Mouse (Mus musculus): ENCODE results near the gene Olfr171.
"Not testable (repeated sequence)": the region's sequence is repeated elsewhere in the genome, so short reads cannot be mapped to it uniquely, and the experiment has no call there.

Olfr171 gene

DNA sequence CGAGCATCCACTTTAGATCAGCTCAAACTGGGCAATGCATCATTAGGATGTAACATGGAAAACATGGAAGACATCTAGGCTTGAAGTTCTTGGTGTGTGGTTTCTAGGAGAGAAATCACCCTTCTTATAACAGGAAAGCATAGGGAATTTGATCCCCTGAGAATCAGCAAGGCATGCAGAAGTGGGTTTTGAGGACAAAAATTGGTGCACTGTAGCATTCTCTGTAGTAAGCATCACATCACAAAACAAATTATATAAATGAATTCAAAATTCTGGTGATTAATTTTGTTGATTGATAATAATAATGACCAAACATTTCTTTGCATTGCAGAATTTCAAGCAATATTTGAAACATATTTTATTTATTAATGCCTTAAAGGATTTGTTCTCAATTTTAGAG, at the start of gene Olfr171:
TSS of gene Olfr171 (minus strand) at position 101 of the 400 bp plus-strand sequence.
- CTCF ChIA-PET, result interaction anchor here (0.5 kb wide), 1 partner anchor 111 kb away, joined by 4 read pairs; no protein-coding TSS in a partner anchor

DNA sequence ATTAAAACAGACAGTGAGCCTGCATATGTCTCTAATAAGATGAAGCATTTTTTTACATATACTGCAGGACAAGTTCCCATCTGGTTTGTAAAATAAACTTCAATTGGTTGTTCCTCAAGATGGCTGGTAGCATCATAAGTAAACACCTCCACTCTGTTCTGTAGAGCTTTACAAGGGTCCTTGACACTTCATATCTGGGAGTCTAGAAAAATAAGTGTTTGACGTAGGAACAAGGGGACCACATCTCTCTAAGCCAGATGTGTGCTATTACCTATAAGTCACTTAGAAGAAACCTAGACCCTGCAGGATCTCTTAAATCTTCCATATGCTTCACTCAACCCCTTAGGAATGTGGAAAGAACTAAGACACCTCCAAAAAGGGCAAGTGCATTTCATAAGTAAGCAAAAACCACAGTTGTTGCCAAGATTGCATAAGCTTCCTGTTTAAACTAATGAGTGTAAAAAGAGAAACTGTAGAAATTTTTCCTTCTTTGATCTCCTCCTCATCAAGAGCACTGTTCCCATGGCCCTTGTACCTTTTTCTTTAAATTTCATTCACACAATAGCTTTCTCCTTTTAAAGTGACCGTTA, 41.1 kb upstream of the Olfr171 start:
- CTCF ChIA-PET, result interaction anchor here (0.6 kb wide), 1 partner anchor 23 kb away, joined by 11 read pairs; no protein-coding TSS in a partner anchor

DNA sequence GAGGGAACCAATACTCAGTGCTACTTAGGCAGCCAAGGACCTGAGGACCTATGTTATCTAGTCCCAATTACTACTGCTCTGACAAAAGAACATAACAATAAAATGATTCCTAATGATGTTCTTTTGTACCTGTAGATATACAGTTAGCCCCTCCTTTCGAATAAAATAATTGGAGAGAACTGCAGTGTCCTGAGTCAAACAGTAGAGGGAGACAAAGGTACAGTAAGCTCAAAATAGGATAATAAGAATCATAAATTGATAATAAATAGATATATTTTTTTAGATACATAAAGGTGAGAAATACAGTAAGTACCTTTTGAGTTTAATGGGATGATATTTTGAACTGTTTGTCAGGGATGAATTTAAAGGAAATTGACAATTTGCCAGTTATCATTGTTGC, 36.6 kb upstream of the Olfr171 start:
- CTCF ChIA-PET, result interaction anchor here (0.8 kb wide), 1 partner anchor 379 kb away, joined by 14 read pairs; no protein-coding TSS in a partner anchor

DNA sequence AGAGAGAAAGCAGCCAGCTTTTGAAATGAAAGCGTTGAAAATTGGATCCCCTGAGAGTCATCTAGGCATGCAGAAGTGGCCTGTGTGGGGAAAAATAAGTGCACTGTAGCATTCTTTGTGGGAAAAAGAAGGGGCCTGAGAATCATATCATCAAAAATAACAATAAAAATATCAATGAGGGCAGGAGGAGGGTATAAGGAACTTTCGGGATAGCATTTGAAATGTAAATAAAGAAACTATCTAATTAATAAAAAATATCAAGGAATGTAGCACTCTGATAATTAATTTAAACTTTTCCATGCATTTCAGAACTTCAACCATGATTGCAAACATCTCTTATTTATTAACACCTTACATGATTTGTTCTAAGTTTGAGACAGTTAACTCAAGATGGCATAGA, 17.9 kb downstream of the Olfr171 start, which contains the start of gene Olfr170:
TSS of gene Olfr170 (minus strand) at position 101 of the 400 bp plus-strand sequence.
- CTCF ChIA-PET, result not testable (repeated sequence)

DNA sequence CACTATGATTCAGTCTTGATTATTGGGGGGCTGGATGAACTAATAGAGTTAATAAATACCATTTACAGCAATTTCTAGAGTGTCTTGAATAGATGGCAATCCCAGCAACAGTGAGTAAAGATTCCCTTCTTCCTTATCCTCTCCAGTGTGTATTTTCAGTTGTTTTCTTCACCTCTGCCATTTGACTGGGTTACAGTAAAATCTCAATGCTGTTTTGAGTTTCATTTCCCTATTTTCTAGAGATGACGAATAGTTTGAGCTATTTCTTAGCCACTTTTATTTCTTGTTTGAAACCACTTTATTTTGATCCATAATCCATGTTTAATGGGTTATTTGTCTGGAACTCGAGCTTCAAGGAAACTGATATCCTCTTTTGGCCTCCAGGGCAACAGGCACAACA, 26.6 kb downstream of the Olfr171 start:
- CTCF ChIA-PET, result no interaction called here
